Mouse (Mus musculus) naive thymus-derived CD4-positive, alpha-beta T cell, adult 2 months (primary cell): ENCODE results near the gene Asb7.

Experiments used
- DNase-seq: peaks from one replicate; pipeline ENCODE4 v3.0.0-alpha.2; 2011; ENCODE audit warnings: low read depth

The Asb7 gene

GRCm38 (mm10) chr7:66653596-66653995 lies 35.8 kb downstream of the Asb7 start:
- DNase-seq = no peak

DNA sequence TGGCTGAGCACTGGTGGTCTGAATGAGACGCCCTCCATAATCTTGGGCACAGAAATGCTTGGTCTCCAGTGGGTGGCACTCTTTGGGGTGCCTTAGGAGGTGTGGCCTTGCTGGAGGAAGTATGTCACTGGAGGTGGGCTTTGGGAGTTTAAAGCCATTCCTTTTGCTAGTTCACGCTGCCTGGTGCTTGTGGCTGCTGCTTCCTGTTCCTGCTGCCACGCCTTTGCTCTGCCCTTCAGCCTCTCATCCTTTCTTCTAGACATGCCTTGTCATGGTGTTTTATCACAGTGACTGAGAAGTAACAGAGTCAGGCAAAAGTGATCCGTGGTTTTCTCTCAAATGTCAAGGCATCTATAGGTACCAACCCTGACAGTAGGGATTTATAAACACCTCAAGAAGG lies 37.2 kb downstream of the Asb7 start:
- DNase-seq = peak; percentile 36

GRCm38 (mm10) chr7:66650883-66651282 lies 38.5 kb downstream of the Asb7 start:
- no peak for DNase-seq

DNA sequence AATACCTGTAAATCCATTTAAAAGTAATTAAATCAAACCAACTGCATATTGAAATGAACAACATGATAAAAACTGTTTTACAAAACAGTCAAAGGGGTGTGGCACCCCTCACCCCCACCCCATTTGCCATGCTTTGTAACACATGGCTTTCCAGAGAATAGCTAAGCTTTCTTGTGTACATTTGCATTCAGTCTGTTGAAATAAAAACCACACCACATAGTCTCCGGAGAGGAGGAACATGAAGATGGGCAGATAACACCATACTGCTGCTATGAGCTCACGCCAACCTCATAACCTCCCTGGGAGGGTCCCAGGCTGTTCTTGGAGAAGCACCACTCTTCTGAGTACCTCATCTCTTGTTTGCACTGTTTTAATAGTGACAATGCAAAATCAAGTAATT lies 40.2 kb downstream of the Asb7 start:
- DNase-seq = no peak

- DNase-seq = no peak
These were observed 43.7 kb downstream of the Asb7 start for GRCm38 (mm10) chr7:66645736-66646135.

DNA sequence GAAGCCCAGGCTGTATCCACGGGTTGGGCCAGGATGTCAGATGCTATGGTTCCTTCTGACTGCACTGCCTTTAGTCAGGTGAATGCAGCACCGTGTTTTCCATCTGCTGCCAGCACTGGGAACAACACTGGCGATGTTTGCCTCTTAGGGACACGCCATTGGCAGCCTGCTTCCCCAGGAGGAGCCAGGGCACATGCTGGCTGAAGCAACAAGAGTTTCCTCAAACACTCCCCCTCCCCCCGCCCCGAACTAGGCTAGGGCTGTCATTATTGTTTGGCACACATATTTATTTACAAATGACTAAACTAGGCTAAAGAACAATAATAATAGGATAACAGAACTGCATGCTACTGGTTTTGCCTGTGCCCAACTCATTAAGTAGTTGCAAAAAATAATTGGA lies 56.0 kb downstream of the Asb7 start:
- no peak for DNase-seq

DNA sequence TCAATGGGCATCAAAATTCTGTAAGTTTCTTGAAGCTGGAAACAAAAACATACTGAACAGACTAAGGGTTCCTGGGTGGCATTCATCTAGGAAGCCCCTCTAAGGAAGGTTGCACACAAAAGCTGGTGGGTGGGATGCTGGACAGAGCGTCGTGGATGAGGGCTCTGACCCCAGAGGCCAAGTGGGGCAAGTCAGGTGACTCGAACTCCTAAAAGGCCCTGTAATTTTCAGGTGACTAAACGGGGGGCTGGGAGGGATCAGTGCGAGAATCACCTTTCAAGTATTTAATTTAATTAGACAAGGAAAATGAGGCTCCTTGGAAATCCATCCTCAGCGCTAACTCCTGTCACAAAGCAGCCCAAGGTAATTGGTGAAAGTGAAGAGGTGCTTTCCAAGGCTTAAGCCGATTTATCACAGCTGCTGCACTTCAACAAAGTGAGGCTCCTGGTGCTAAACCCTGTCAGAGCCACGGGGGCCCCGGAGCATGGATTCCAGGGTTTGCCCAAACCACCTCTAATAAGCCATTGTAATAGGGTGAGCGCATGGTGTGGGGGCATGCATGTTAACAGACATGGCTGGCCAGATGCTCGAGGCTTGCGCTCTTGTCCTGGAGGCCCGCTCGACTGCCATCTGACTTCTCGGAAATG lies 59.1 kb downstream of the Asb7 start:
- DNase-seq = no peak

DNA sequence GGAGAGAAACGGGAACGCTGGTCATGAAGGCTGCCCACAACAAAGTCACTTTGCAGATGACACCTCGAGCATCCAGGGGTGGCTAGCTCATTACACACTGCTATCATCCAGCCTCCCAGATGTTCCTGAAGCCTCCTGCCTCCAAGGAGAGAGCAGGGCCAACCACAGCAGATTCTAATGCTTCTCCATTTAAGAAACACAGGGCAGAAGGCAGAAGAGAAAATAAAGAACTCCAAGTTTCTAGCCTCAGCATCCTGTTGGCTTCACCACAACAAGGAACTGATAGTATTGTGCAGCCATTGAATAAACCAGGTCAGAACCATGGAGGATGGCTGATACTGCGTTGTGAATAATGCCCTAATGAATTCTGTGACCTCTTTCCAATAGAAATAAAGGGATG lies 60.0 kb downstream of the Asb7 start:
- no peak for DNase-seq

- DNase-seq = no peak
These were observed 66.0 kb downstream of the Asb7 start for GRCm38 (mm10) chr7:66623436-66623835.

DNA sequence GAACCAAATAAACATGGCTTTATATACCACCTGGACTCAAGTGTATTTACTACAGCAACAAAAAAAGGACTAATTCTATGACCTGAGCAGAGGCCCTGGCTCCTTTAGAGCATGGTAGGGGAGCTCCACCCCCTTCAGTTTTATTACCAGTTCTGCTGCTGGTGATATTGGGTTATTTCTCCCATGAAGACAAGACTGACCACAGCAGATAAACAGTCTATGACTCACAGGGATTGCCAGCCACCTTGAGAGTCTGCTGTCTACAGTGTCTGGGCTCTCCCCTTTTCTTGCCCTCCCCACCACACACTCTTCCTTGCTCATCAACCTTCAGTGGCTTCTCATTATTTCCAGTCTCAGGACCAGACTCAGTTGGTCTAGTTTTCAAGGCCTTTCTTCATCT lies 87.5 kb downstream of the Asb7 start:
- no peak for DNase-seq

- no peak for DNase-seq
These were observed 88.5 kb downstream of the Asb7 start for GRCm38 (mm10) chr7:66600622-66601610.

GRCm38 (mm10) chr7:66600126-66600525 lies 89.3 kb downstream of the Asb7 start:
- no peak for DNase-seq

DNA sequence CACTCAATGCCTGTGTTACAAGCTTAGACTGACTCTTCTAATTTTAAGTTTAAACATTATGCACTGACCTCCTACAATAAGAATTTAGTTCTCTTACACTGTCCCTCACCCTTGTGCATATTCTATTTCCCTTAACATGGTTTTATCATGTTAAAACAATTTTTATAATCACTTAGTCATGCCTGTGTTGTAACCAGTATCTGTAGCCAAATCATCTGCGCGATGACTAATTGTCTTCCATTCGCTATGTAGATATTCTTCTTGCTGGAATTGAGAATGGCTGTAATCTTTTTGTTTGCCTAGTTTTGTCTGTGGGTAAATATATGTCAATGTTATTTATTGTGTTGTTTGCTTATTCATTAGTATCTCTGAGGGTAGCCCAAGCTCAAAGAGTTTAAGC lies 91.5 kb downstream of the Asb7 start:
- DNase-seq = no peak
